ENCODE assay signal across 25 mouse cellular contexts in genomic region chr6:120744266-120744665, GRCm38 (mm10). TPM values are rescaled to one million over a fixed set of nuclear protein-coding genes. Genes with fewer than 3 reads are reported as not detected.
DNase-seq lines count a peak whose midpoint lies in the region; ATAC-seq lines count a peak whose summit lies in the region.
"Had no signal": no experiment of that assay in that cellular context is flagged by ENCODE, and none has a peak within 500 bp of the region (broad histone marks: within the 10 kb centered on the region; RNA-seq: fewer than 3 reads in every experiment).

No protein-coding gene starts in this region.

- H3K27ac ChIP-seq in kidney, embryonic 15.5 days, result no peak overlapping the region
- H3K27ac ChIP-seq: embryonic facial prominence, embryonic 10.5 days; embryonic facial prominence, embryonic 12.5 days; forebrain, embryonic 13.5 days had no signal

- WGBS in kidney, embryonic 15.5 days, result 83% methylated on average over 7 of the region's 7 CpGs

- H3K4me3 ChIP-seq in kidney, embryonic 15.5 days (replicated peaks), result no peak overlapping the region
- H3K4me3 ChIP-seq: embryonic facial prominence, embryonic 10.5 days; embryonic facial prominence, embryonic 12.5 days; forebrain, embryonic 13.5 days had no signal

- DNase-seq in kidney, adult 11 months, result peak; percentile 34
- no peak for DNase-seq in kidney, postnatal 4 days
- peak; percentile 35 to 44 for DNase-seq in kidney, adult 8-10 months
- peak; percentile 12 for DNase-seq in kidney, postnatal 10 days
- DNase-seq in kidney, adult 18-20 months, result no peak
- DNase-seq in kidney, postnatal 36 days, result peak; percentile 36 to 47
- DNase-seq in gastrocnemius, postnatal 10 days, result no peak
- DNase-seq: adrenal gland, adult 8-10 months; adrenal gland, postnatal 14 days; adrenal gland, postnatal 36 days; B cell, adult 2 months; cerebellum, adult 11-12 months; cerebellum, adult 2 months; cerebellum, adult 9-10 months; cerebellum, postnatal 10 days; cerebellum, postnatal 25 days had no signal

- H3K4me2 ChIP-seq in kidney, embryonic 15.5 days, result no peak overlapping the region
- H3K4me2 ChIP-seq: embryonic facial prominence, embryonic 12.5 days; forebrain, embryonic 13.5 days had no signal

- no peak overlapping the region for H3K9ac ChIP-seq in kidney, embryonic 15.5 days
- H3K9ac ChIP-seq: embryonic facial prominence, embryonic 12.5 days; forebrain, embryonic 13.5 days had no signal

- no peaks in the 10 kb centered on the region for H3K36me3 ChIP-seq in kidney, embryonic 15.5 days
- H3K36me3 ChIP-seq: embryonic facial prominence, embryonic 12.5 days; G1E had no signal

- H3K4me1 ChIP-seq in kidney, embryonic 15.5 days, result no peaks in the 10 kb centered on the region
- H3K4me1 ChIP-seq: embryonic facial prominence, embryonic 10.5 days; embryonic facial prominence, embryonic 12.5 days; forebrain, embryonic 13.5 days had no signal

- no peaks in the 10 kb centered on the region for H3K27me3 ChIP-seq in kidney, embryonic 15.5 days
- H3K27me3 ChIP-seq: CH12.LX; embryonic facial prominence, embryonic 12.5 days; forebrain, embryonic 13.5 days had no signal

- no peak for ATAC-seq in kidney, embryonic 15.5 days (replicated peaks; ENCODE audit: low FRiP score)
- ATAC-seq: activated CD4-positive, CD25-positive, alpha-beta regulatory T cell, adult 4 months; CD4-positive, CD25-positive, alpha-beta regulatory T cell, adult 4 months; forebrain, embryonic 13.5 days; Patski had no signal

- no peaks in the 10 kb centered on the region for H3K9me3 ChIP-seq in kidney, embryonic 15.5 days (replicated peaks)
- H3K9me3 ChIP-seq: embryonic facial prominence, embryonic 10.5 days; embryonic facial prominence, embryonic 12.5 days; forebrain, embryonic 13.5 days; G1E had no signal

RNA-seq across cellular contexts. Expression of gene Slc25a18, which starts 29.1 kb away (rescaled TPM):
- 0.13 TPM in 1 of 2 replicates, not detected in the other for polyA plus RNA-seq in kidney, embryonic 15.5 days (2015; fragmentation: Nextera tagmentation; extraction: Ambion mirVana)
- total RNA-seq in gastrocnemius, postnatal 10 days (2021), result under 1 TPM; 0.23 to 0.33 TPM
- polyA plus RNA-seq: G1E had no signal

Comparison
In these comparisons a context has a peak if more than half of its experiments do, and no peak if none do; other contexts are left out.
1. DNase-seq: peak in kidney, adult 11 months (single experiment), kidney, adult 8-10 months (2 of 2), kidney, postnatal 10 days (single experiment) and kidney, postnatal 36 days (2 of 2); none in kidney, postnatal 4 days (0 of 2), kidney, adult 18-20 months (single experiment) and gastrocnemius, postnatal 10 days (single experiment).